Mouse (Mus musculus): ENCODE measurements around the gene Map10. TPM values are rescaled to one million over a fixed set of nuclear protein-coding genes. Genes with fewer than 3 reads are reported as not detected.

Gene Map10
- total RNA-seq, 2 experiments from 2014 or later, result 6.3 to 7.4 TPM

DNA sequence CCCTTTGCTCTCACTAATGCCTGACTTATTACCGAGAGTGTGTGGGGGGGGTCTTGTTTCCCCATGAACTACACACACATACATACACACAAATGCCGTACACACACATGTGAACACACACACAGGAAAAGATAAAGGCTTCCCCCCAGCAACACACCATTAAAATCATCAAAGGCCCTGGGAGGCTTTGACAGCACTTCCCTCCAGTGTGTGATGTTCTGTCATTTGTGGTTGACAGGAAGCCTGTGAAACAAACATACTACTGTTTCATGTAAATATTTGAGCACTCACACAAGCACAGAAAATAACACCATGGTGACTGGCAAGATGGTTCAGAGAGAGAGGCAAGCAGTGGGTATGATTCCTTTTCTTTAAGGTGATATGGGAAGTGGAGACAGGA lies 2.4 kb upstream of the Map10 start:
- no peak for DNase-seq
- intact Hi-C loops (cut with DNase I), result loop anchor here (10.0 kb wide), 1 partner anchor 92 kb away; no protein-coding TSS in a partner anchor

DNA sequence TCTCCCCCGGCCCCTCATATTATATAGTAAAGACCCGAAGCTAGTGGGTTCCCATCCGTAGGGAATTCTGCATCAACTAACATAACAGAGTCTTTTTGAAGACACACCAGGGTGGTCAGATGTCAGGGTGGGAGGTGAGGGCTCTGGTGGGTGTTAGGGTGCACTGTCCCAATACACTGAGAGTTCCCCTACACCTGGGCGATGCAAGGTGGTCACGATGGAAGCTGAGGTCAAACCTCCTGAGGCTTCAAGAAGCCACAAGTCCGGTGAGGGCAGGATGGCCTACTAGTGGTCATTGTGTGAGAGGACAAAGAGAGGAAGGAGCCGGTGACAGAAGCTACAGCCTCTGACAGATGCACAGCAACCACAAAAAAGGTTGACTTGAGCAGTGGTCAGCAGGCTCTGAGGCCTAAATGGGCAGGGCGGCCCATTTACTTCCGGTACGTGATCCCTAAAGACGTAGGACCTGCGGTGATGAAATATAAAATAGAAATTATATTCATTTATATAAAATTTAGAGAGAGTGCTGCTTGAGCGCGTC lies 389 bp upstream of the Map10 start:
- DNase-seq, result no peak
- intact Hi-C loops (cut with DNase I), result loop anchor here (10.0 kb wide), 1 partner anchor 94 kb away; no protein-coding TSS in a partner anchor

DNA sequence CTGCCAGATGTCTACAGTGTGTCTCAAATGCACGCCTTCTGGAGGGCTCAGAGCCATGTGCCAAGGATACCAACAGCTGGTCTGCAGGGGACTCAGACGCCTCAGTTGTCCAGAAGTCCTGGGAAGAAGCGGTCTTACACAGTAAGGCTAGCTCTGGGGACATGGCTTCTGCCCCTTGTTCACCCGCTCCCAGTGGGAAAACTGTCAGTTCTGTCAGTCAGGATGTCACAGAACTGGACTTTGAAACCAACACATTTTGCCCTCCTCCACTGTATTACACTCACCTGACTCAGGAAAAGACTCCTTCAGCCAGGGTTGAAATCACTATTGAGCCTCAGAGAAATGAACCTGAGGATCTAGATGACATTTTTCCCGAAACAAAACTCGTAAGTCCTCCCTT lies 802 bp downstream of the Map10 start:
- intact Hi-C loops (cut with DNase I), result loop anchor here (5.0 kb wide), 1 partner anchor 62 kb away; no protein-coding TSS in a partner anchor
- DNase-seq, result no peak

DNA sequence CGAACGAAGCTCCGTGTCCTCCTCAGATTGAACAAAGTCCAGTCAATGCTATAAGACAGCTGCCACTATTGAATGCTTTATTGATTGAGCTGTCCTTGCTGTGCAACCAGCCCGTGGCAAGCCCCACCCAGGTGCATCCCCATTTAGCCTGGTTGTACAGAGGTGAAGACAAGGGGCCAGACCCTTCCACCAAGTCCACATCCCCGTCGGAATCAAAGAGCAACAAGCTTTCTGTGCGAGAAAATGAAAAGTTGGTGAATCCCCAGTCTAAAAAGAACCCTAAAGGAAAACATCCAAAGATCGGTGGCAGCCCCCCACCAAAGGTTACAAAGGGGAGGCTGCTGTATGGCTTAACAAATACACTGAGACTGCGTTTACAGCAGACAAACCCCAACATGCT lies 1.3 kb downstream of the Map10 start:
- intact Hi-C loops (cut with DNase I), result loop anchor here (5.0 kb wide), 1 partner anchor 61 kb away; no protein-coding TSS in a partner anchor
- DNase-seq, result no peak

DNA sequence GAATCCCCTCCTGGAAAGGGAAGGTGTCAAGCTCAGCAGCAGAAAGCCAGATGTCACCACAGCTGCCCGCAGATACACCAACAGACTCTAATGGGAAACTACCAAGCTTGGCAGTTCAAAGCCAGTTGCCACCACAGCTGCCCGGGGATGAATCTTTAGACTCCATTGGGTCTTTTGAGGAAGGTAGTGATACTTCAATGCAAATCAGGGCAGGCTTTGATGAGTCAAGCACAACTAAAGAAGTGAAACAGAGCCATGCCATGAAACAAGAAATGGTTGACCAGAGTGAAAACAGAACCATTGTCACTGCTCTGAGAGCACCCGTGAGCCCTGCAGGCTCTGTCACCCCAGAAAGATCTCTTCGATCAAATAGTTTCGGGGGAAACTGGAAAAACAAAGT lies 1.8 kb downstream of the Map10 start:
- intact Hi-C loops (cut with DNase I), result loop anchor here (5.0 kb wide), 1 partner anchor 61 kb away; no protein-coding TSS in a partner anchor
- no peak for DNase-seq

DNA sequence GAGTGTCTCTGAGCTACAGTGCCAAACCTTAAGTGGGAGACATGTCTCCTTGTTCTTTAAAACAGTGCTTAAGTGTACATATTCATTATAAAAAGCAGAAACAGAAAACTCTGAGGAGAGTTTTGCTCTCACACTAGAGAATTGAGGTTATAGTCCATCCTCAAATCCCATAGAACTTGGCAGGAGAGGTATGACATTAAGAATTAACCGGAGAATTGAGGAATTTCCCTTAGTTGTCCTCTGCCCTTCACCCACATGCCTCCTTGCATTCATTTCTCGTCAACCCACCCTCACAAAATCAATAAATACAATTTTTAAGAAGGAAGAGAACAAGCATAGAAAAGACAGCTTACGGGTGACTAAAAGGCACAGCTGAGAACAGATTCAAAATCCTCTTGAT lies 6.2 kb downstream of the Map10 start:
- intact Hi-C loops (cut with DNase I), result no loop called here
- no peak for DNase-seq

DNA sequence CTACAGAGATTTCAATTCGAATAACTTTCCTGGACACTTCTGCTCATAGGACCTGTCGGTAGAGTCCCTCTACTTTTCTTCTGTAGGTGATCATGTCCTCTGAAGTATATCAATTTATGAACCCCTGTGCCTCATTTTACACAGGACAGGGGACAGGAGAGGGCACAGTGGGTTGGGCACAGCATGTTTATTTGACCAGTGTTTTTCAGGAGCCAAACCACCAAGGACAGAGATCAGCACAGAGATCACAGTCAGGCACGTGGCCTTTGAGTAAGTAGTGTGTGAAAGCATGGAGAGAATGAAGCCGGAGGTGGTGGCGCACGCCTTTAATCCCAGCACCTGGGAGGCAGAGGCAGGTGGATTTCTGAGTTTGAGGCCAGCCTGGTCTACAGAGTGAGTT lies 7.9 kb downstream of the Map10 start:
- intact Hi-C loops (cut with DNase I), result no loop called here
- no peak for DNase-seq

DNA sequence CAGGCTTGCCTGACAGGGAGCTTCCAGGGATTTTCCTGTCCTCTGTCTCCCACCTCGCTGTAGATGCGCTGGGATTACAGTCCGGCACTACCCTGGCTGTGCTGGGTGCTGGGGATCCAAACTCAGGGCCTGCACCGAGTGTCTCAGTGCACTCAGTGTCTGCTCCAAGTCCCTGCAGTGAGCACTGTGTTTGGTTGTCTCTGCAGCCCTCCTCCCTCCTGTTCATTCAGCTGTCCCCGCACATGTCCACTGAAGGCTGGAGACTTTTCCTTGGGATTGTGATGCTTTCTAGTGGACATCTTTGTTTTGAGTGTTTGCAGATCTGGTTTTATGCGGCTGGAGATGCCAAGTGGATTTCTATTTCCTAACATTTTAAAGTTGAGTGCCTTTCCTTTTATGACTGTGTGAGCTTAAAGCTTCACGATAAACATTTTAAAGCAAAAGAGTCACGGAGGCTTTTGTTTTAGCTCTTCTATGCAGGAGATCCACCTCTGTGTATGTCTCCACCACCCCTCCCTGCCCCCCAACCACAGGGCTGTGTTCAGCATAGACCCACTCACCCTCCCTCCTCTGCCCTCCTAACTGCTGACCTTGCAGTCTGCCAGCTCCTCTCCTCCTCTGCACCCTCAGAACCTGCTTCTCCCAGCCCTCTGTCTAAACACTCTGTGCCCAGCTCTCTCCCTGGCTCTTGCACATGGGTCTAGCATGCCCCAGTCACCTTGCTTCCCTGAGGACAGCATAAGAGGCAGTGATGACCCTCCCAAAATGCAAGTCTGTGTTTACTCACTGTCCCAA lies 9.4 kb downstream of the Map10 start:
- intact Hi-C loops (cut with DNase I), result no loop called here
- DNase-seq, result no peak

DNA sequence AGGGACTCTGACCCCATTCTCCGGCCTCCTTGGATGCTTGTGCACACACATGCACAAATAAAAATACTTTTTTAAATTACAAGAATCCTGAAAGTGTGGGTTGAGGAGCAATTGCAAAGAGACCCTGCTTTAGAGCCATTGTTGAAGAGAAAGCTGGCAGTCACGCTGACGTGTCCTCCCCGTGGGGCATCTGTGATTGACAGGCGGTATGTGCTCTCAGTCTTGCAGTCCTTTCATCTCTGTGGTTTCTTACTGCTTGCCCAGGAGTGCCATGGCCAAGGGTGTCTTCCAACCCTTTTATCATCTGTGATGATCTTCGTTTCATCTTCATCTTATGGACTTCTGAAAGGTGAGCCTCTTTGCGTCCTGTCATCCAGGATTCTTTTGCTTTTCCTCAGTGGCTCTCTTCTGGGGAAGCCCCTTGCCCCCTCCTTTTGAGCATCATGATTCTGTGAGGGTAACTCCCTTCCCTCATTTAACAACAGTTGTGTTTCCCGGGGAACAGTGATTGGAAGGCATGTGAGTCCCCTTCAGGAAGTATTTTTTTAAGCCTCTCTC lies 11.3 kb downstream of the Map10 start:
- intact Hi-C loops (cut with DNase I), result no loop called here
- no peak for DNase-seq

DNA sequence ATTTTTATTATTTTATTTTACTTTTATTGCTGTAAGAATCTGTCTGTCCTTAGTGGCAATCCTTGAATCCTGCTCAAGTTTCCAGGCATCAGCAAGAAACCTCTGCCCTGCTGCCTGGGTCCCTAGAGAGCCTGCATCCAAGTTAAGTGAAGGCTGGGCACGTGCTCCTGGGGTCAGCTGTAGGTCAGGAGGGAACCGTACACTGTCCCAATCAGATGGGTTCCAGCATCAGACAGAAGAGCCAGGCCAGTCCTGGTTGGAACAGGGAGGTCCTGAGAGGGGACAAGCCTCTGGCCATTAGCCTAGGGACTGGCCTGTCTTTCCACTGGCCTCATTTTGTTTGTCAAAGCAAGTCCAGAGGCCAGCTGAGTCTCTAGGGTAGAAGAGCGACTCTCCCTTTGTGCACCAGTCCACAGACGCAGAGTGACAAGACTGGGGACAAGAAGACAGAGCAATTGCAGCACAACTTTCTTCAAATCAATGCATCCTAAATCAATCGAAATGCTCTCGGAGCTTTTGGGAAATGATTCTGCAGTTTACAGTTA lies 15.7 kb downstream of the Map10 start:
- DNase-seq, result no peak
- intact Hi-C loops (cut with DNase I), result no loop called here

DNA sequence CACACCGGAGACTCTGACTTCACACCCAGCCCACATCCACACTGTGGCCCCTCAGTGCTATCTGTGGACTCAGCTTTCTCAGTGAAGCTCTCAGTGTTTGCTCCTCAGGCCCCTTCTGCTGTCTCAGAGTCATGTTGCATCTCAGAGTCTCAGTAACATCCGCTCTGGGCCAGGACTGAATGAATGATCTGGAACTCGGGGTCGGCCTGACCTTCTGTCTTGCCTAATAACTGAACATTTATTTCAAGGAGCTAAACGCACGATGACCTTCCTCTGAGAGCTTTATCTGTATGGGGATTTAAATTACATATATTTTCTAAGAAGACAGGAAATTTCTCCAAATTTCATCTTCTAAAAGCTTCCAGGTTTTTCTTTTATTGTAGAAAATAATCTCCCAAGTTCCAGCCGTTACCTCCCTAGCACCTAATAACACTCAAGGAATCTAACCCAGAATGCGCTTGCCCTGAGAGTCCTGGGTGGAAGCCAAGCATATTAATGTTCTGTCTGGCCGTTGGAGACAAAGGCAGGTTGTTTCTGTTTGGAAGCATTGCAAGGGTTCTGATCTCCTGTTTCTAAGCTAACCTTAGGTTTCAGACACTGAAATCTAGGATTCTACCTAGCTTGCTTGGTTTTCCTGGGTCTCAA lies 16.7 kb downstream of the Map10 start:
- DNase-seq, result no peak
- intact Hi-C loops (cut with DNase I), result no loop called here

DNA sequence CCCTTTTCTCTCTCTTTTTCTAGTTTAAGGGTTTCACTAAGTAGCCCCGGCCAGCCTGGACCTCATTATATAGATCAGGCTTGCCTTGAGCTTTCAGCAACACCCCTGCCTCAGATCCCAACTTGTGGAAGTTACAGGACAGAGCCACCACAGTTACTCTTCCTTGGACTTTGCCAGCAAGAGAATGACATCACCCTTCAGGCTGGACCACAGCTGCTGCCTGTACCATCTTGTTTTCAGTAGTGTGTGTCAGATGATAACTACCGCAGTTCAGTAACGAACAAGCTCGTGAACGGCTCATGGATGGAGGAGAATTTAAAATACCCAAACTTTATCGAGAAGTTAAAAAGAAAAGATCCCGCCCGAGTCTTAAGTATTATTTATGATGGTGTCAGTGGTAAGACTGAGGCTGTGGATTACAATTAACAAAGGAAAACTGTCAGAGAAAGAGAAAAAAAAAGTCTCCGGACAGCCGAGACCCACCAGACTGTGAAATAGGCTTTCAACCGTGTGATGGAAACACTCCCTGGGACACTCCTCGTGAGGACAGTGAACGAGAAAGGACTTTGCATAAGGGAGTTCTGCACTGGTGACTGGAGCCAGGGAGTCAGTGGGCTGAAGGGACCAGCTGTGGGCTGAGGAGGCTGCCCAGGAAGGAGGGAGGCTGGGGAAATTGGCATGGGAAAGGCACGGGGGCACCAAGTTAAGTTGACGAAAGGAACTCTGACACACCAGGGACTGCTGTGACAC lies 20.7 kb downstream of the Map10 start:
- peak; percentile 10 to 29 for DNase-seq
- intact Hi-C loops (cut with DNase I), result no loop called here

DNA sequence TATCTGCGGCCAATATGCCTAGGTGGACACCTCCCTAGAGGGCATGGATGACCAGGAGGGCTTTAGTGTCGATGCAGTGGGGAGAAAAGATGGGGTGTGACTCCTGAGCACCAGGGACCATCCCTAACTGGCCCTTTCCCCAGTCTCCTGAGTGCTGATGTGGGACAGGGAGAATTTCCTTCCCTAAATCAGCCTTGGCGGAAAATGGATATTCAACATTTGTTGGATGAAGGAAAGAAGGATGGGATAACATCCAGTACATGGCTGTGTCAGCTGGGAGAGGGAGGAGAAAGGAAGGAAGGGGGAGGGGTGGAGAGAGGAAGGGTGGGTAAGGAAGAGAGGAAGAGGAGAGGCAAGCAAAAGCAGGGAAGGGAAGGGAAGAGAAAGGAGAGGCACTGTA lies 21.3 kb downstream of the Map10 start:
- no peak for DNase-seq
- intact Hi-C loops (cut with DNase I), result no loop called here

DNA sequence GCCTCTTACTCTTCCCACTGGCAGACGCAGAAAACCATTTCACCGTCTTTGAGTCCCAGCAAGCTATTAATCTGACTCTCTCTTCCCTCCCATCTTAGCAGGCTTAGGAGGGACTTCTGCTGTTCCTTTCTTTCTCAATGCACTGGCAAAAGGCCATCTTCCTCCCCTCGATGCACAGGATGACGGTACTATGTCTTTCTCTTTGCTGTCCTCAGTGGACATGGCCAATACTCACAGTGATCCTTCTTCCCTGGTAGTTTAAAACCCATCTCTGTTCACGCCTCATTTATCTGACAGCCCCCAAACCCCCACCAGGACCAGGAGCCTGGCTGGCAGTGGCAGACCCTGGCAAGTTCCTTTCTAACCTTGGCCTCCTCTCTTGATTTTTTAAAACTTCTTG lies 22.8 kb downstream of the Map10 start:
- intact Hi-C loops (cut with DNase I), result no loop called here
- no peak for DNase-seq

DNA sequence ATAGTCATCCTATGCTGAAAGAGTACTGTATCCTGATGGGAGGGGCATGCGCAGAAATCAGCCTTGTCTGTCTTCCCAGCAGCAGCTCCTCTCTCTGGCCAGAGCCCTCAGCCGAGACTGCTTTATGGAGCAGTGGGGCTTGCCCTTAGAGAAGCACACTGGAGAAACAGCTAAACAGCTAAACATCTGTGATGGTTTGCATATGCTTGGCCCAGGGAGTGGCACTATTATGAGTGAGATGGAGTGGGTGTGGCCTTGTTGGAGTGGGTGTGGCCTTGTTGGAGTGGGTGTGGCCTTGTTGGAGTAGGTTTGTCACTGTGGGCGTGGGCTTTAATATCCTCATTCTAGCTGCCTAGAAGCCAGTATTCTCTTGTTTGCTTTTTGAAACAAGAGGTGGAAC lies 23.6 kb downstream of the Map10 start:
- DNase-seq, result no peak
- intact Hi-C loops (cut with DNase I), result no loop called here

DNA sequence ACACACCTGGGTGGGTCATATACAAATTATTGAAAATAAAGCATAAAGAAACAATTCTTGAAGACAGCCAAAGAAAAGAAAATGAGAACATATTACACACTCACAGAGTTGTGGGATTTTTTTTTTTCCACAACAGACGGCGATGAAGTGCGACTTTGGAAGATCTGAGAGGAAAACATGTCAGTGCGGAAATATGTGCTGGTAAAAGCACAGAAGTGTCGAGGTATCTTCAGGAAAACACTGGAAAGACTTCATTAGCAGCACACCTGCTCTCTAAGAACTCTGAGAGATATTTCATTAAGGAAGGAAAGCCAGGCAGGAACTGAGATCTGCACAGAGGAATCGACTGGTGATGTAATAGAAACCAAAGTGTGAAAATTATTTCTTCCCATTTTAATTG lies 26.3 kb downstream of the Map10 start:
- DNase-seq, result no peak
- intact Hi-C loops (cut with DNase I), result no loop called here

DNA sequence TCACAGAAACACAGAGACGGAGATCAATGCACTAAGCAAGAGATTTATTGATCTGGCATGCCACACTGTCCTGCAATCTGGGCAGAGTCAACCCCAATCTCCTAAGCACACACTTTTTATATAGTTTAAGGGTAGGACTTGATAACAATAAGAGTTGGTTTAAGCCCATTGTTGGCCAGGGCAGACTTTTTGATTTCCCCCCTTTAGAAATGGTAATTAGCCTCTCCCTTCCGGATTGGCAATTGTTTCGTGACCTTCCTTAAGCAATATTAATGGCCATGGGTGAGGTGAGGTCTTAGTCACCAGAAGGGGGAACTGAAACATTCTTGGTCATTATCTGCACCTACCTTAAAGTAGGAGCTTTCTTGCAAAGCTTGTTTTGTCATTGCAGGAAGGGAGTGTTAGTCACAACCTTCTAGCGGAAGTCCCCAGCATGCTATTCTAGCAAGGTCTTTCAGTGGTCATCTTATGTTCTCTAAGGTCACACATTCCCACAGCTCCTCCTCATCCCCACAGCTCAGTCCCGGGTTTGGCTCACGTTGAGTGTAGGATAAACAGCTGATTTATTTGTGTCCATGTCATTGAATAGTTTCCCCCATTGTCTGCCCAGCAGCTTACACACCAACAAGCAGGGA lies 29.9 kb downstream of the Map10 start:
- no peak for DNase-seq
- intact Hi-C loops (cut with DNase I), result no loop called here

DNA sequence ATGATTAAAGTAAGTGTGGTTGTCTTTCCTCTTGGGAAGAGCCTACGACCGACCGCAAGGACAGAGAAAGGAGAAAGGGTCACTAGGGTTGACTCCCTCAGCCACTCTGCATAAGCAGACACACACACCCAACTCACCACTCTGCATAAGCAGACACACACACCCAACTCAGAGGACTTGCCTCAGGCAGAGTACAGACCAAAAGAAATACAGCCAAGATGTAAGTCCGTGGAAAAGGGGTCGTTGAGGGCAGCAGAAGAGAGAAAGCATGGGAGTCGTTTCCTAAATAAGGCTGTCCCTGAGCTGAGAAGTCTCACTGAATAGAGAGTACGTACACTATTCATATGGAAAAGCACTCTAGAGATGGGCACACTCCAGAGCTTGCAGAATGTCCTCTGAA lies 30.8 kb downstream of the Map10 start:
- no peak for DNase-seq
- intact Hi-C loops (cut with DNase I), result no loop called here

DNA sequence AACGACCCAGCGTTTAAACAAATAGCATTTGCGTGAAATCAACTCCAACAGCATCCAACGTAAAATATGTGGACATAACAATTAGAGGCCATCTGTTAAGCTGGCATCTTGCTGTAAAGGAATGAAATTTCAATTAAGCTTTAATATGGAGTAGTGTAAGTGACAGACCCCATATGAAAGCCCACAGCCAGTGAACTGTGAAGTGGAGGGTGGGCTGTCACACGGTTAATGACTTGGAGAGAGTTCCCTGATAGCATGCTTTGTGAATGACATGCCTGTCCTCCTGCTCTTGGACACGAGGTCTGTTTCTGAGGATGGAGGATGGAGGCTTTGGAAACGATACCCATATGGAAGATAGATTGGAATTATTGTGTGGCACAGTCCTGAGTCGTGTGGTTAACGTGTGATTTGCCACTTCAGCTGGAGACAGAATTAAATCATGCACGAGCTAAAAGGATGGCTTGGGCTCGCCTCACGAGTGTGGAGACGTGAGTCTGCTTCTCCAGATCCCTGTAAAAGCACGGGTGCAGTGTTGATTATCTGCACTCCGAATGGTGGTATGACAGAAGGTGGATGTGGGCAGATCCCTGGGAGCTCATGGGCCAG lies 33.4 kb downstream of the Map10 start:
- intact Hi-C loops (cut with DNase I), result no loop called here
- DNase-seq, result no peak

DNA sequence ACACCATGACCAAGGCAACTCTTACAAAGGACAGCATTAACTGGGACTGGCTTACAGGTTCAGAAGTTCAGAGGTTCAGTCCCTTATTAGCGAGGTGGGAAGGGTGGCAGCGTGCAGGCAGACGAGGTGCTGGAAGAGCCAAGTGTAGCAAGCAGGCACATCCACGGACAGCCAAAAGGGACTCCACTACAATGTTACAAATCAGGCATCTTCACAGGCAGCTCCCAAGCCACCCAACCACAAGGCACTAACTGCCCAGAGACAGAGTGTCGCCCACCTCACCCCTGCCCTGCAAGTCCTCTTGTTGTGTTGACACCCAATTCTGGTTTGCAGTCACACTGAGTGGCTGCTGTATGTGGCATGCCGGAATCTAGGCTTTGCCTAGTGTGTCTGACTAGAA lies 34.8 kb downstream of the Map10 start:
- intact Hi-C loops (cut with DNase I), result no loop called here
- DNase-seq, result no peak
